Mouse (Mus musculus) embryonic facial prominence, embryonic 11.5 days (tissue): ENCODE results near the gene Fgfr2. TPM values are rescaled to one million over a fixed set of nuclear protein-coding genes. Genes with fewer than 3 reads are reported as not detected.

ENCODE experiments used
- ATAC-seq: fragments of 200-750 bp; cut with Nextera tagmentation; replicated peaks from 2 replicates; pipeline ENCODE4 v1.8.0; 2017; ENCODE audit warnings: low read depth; ENCODE audit not compliant: insufficient number of reproducible peaks, low FRiP score, low TSS enrichment
- DNase-seq: peaks from one replicate; pipeline ENCODE4 v3.0.0-alpha.2; 2015; ENCODE audit warnings: low spot score
- H3K27ac ChIP-seq: fragments of 300-500 bp; sonication (generic); replicated peaks from 2 replicates; pipeline ENCODE4 v1.5.1; 2014; ENCODE audit warnings: mild to moderate bottlenecking, low read depth, low read length, control low read depth
- H3K27me3 ChIP-seq: fragments of 300-500 bp; sonication (generic); 2 replicates; pipeline ENCODE4 v1.6.1; 2014; ENCODE audit warnings: mild to moderate bottlenecking, low read length, moderate library complexity, mixed read lengths; ENCODE audit not compliant: control insufficient read depth, insufficient read depth
- H3K36me3 ChIP-seq: fragments of 300-500 bp; sonication (generic); replicated peaks from 2 replicates; pipeline ENCODE4 v1.6.1; 2014; ENCODE audit warnings: low read depth, mild to moderate bottlenecking, low read length, moderate library complexity, mixed read lengths; ENCODE audit not compliant: control insufficient read depth, insufficient read depth
- H3K4me1 ChIP-seq: fragments of 300-500 bp; sonication (generic); 2 replicates; pipeline ENCODE4 v1.6.1; 2014; ENCODE audit warnings: low read length, mixed read lengths; ENCODE audit not compliant: control insufficient read depth, insufficient read depth
- H3K4me2 ChIP-seq: fragments of 300-500 bp; sonication (generic); 2 replicates; pipeline ENCODE4 v1.6.1; 2014; ENCODE audit warnings: low read depth, mild to moderate bottlenecking, control low read depth, low read length, moderate library complexity
- H3K4me3 ChIP-seq: fragments of 300-500 bp; sonication (generic); 2 replicates; pipeline ENCODE4 v1.5.1; 2014; ENCODE audit warnings: low read depth, low read length, control low read depth
- H3K9ac ChIP-seq: fragments of 300-500 bp; sonication (generic); replicated peaks from 2 replicates; pipeline ENCODE4 v1.6.1; 2014; ENCODE audit warnings: mild to moderate bottlenecking, control low read depth, low read length
- H3K9me3 ChIP-seq: fragments of 300-500 bp; sonication (generic); replicated peaks from 2 replicates; pipeline ENCODE4 v1.6.1; 2016; ENCODE audit warnings: mild to moderate bottlenecking, low read length, inconsistent platforms, mixed read lengths; ENCODE audit not compliant: control insufficient read depth
- WGBS: fragments of 180-500 bp; shearing (Covaris S2); extraction: QIAGEN DNeasy Blood & Tissue Kit; methylation state at CpG from one replicate; pipeline ENCODE4 v1.1.7; 2014; 5-methylcytosine and 5-hydroxymethylcytosine counted together
- polyA plus RNA-seq: library from polyadenylated mRNA; unstranded; fragments of >200 nt; fragmentation: Nextera tagmentation; extraction: Ambion mirVana; gene quantifications from 2 replicates; pipeline ENCODE4 v1.2.1, GENCODE M21; 2014

Gene Fgfr2
- polyA plus RNA-seq, 1 experiment from 2014 or later = 75.6 TPM

DNA sequence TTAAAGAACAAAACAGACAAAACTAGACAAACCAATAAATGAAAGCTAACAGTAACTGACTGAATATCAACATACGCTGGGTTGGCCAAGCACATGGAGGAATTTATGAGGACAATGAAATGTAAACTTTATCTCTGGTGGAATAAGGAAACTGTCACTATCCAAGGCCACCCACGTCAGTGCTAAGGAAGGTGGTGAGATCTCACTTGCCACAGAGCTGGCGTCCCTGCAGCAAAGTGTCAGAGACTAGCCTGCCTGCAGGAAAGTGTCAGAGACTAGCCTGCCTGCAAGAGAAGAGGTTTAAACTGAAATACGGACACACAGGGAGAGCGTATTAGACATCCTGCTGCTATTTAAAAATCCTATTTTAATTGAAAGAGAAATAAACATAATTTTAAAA lies 536.0 kb downstream of the Fgfr2 start:
- Histone ChIP-seq H3K27me3 (no peaks in the 10 kb centered on the region), H3K9ac (no peak overlapping the region), H3K27ac (no peak overlapping the region), H3K36me3 (no peaks in the 10 kb centered on the region), H3K9me3 (no peaks in the 10 kb centered on the region), H3K4me2 (no peak overlapping the region), H3K4me3 (no peak overlapping the region), H3K4me1 (no peaks in the 10 kb centered on the region)
- WGBS = 70% methylated on average over 5 of the region's 5 CpGs
- DNase-seq (no peak), ATAC-seq (no peak)

DNA sequence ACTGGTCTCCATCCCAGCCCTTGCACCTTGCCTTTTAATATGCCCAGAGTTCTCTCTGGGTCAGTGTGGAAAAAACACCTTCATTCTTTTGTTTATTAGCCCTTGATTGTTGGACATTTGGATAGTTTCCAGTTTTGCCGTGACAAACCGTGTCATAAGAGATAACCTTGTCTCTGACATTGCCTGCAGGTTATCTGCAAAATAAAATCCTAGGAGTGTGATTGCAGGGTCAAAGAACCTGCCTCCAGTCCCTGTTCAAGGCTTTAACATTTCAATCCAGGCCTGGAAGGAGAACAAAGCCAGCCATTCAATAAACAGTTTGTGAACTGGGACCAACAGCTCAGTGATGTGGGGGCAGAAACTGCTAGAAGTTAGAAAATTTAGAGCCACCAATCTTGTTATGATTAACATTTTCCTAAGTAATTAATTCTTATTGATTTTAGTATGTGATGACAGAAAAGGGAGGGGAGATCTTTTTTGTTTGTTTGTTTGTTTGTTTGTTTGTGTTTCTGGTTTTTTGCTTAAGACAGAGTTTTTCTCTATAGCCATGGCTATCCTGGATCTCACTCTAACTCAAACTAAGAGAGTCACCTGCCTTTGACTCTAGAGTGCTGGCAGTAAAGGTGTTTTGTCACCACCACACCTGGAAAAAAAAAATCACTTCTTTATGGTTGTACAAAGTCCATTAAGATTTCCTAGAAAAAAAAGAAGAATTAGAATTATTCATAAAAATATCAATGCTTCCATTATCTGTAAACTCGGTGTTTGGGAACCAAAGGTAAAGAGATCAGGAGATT lies 537.3 kb downstream of the Fgfr2 start:
- 62% methylated on average over 3 of the region's 3 CpGs for WGBS
- H3K9ac ChIP-seq = no peak overlapping the region
- no peak overlapping the region for H3K27ac ChIP-seq

DNA sequence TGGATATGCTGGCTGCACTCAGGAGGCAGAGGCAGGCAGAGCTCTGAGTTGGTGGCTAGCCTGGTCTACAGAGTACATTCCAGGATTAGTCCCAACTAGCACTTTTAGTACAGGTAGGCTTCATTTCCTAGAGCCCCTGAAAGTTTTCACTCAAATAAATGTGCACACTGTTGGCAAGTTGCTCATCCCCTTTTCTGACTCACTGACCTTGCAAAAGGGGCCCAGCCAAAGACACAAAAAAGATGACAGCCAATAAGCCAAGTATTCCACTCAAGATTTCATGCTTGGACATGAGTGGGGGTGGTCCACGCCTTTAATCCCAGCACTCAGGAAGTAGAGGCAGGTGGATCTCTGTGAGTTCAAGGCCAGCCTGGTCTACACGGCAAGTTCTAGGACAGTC lies 541.7 kb downstream of the Fgfr2 start:
- ATAC-seq (no peak), DNase-seq (no peak)

More for the DNA sequence above, 537.3 kb downstream of the Fgfr2 start:
- DNase-seq (no peak), ATAC-seq (no peak)
- Histone ChIP-seq H3K27me3 (no peaks in the 10 kb centered on the region), H3K9me3 (no peaks in the 10 kb centered on the region), H3K36me3 (no peaks in the 10 kb centered on the region), H3K4me2 (no peak overlapping the region), H3K4me1 (no peaks in the 10 kb centered on the region), H3K4me3 (no peak overlapping the region)

DNA sequence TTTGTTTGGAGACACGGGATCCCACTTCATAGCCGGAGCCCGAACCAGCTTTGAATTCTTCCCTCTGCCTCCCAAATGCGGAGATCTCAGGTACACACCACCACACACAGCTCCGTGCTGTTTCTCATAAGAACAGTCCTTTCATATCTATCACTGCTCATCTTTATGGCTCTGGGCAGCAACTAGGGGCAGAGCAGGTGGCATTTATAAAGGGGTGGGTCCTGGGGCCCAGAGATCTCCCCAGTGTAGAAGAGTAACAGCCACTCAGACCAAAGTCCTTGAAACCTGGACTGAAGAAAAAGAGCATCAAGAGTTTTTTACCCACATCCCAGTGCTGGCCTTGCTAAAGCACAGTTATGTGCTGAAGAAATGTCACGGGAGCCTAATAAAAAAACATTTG lies 542.6 kb downstream of the Fgfr2 start:
- Histone ChIP-seq H3K27me3 (no peaks in the 10 kb centered on the region; the same call in 1 of the 2 replicates), H3K27ac (no peak overlapping the region), H3K9me3 (no peaks in the 10 kb centered on the region), H3K9ac (no peak overlapping the region), H3K4me3 (no peak overlapping the region), H3K4me2 (no peak overlapping the region), H3K4me1 (no peaks in the 10 kb centered on the region), H3K36me3 (no peaks in the 10 kb centered on the region)
- ATAC-seq (no peak), DNase-seq (no peak)
- 74% methylated on average over 6 of the region's 6 CpGs for WGBS

More for the DNA sequence above, 541.7 kb downstream of the Fgfr2 start:
- H3K27ac ChIP-seq = no peak overlapping the region
- H3K27me3 ChIP-seq = no peaks in the 10 kb centered on the region; the same call in 1 of the 2 replicates
- no peak overlapping the region for H3K4me2 ChIP-seq
- no peak overlapping the region for H3K4me3 ChIP-seq
- H3K9ac ChIP-seq = no peak overlapping the region
- no peaks in the 10 kb centered on the region for H3K4me1 ChIP-seq
- no peaks in the 10 kb centered on the region for H3K9me3 ChIP-seq
- H3K36me3 ChIP-seq = no peaks in the 10 kb centered on the region
- 85% methylated on average over 2 of the region's 2 CpGs for WGBS

DNA sequence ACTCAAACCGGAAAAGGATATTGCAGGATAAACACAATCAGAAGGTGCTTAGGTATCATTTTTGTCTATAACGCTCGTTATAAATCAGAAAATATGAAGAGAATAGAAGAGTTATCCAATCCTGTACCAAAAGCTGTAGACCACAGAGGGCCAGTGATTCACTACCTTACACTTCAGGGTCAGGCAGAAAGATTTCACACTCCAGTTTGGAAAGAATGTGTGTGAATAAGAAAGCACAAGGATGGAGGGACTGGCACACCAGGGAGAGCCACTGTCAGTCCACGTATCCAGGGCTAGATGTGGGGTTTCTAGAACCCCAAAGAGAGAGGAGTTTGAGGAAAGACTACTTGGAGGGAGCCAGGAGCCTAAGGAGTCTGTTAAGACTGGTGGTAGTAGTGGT lies 546.3 kb downstream of the Fgfr2 start:
- Histone ChIP-seq H3K9ac (peak overlapping the region; percentile 29; the same call in 1 of the 2 replicates), H3K4me2 (no peak overlapping the region; the same call in 1 of the 2 replicates), H3K4me3 (no peak overlapping the region), H3K27me3 (no peaks in the 10 kb centered on the region; the same call in 1 of the 2 replicates), H3K4me1 (no peaks in the 10 kb centered on the region), H3K9me3 (no peaks in the 10 kb centered on the region), H3K27ac (no peak overlapping the region), H3K36me3 (no peaks in the 10 kb centered on the region)
- ATAC-seq (no peak), DNase-seq (no peak)
- 59% methylated on average over 4 of the region's 4 CpGs for WGBS

DNA sequence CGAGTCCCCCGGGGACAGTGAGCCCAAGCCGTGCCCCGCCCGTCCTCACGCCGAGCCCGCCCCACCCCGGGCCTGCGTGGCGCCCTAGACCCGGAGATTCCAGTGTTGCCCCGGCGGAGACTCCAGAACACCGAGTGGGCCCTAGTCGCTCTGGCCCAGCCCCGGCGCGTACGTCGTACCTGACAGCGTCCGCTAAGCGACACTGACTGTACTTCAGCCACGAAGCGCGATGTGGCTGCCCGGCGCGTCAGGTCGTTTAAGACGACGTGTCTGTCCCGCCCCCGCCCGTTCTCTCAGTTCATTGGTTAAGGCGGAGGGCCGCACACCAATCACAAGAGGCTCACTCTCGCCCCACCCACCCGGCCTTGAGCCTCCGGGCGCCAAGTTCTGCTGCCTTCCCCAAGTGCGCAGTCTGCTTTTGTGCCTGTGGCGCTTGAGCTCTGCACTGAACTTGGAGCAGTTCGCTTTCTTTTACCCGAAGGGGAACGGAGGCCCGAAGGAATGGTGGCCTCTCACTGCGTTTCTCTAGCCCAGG lies 547.0 kb downstream of the Fgfr2 start, which contains the start of gene Oat:
Gene Oat (minus strand): TSS at position 283 of the 535 bp plus-strand sequence.
- Histone ChIP-seq H3K4me2 (peak within 1 kb of the TSS; percentile 76), H3K4me1 (no peaks in the 10 kb centered on the region), H3K4me3 (peak within 1 kb of the TSS; percentile 63), H3K27me3 (no peaks in the 10 kb centered on the region; the same call in 1 of the 2 replicates), H3K36me3 (no peaks in the 10 kb centered on the region), H3K27ac (peak within 1 kb of the TSS; percentile 81), H3K9me3 (no peaks in the 10 kb centered on the region), H3K9ac (peak within 1 kb of the TSS; percentile 67)
- ATAC-seq = peak; percentile 95
- peak; percentile 99 for DNase-seq
- under 1% methylated on average over 49 of the region's 49 CpGs for WGBS

DNA sequence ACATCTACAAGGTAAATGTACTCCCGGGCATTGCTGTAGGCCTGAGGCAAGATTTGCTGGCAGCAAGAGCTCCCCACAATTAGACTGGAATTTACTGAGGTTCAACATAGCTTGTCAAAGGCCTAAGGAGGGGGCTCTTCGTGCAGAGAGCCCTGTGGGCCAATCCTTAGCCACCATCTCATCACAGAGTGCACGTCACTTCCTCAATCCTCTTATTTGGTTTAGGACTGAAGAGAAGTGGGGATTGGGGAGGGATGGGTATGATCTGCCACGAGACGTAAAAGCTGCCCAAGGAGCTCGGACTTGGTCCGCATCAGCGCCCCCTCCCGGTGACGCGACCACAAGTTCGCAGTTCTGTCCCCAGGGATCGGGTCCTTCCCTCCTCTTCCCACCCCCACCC lies 547.5 kb downstream of the Fgfr2 start:
- peak overlapping the region; percentile 76 for H3K4me2 ChIP-seq
- H3K9me3 ChIP-seq = no peaks in the 10 kb centered on the region
- H3K36me3 ChIP-seq = no peaks in the 10 kb centered on the region
- H3K4me1 ChIP-seq = no peaks in the 10 kb centered on the region
- DNase-seq (peak; percentile 89), ATAC-seq (peak; percentile 91)
- H3K27ac ChIP-seq = peak overlapping the region; percentile 81
- no peaks in the 10 kb centered on the region; the same call in 1 of the 2 replicates for H3K27me3 ChIP-seq
- H3K4me3 ChIP-seq = peak overlapping the region; percentile 63
- peak overlapping the region; percentile 67 for H3K9ac ChIP-seq
- WGBS = under 1% methylated on average over 13 of the region's 13 CpGs

DNA sequence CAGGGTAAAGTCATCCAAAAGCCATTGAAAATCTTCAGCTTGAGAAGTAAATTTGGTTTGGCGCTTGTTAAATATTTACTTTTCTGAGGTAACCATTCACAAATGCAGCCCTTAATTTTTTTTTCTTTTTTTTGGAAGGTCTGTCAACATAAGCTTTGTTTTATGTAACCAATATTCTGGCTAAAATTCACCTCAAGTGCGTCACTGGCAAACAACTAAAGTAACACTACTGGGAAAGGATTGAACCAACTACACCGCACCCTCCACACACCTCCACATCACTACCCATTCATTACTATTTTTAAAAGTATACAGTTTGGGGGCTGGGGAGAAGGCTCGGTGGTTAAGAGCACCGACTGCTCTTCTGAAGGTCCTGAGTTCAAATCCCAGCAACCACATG lies 548.5 kb downstream of the Fgfr2 start:
- DNase-seq = no peak
- no peaks in the 10 kb centered on the region for H3K4me1 ChIP-seq
- no peak overlapping the region for H3K27ac ChIP-seq
- no peaks in the 10 kb centered on the region; the same call in 1 of the 2 replicates for H3K27me3 ChIP-seq
- no peak overlapping the region for H3K4me2 ChIP-seq
- peaks cover 2% of the 10 kb centered on the region; the same call in 1 of the 2 replicates for H3K36me3 ChIP-seq
- no peak overlapping the region for H3K9ac ChIP-seq
- ATAC-seq = no peak
- H3K9me3 ChIP-seq = no peaks in the 10 kb centered on the region
- no peak overlapping the region for H3K4me3 ChIP-seq
- 89% methylated on average over 5 of the region's 5 CpGs for WGBS
